Mouse (Mus musculus): ENCODE measurements around the gene Usp6nl. TPM values are rescaled to one million over a fixed set of nuclear protein-coding genes. Genes with fewer than 3 reads are reported as not detected.
A peak's percentile ranks its signal among the peaks of the same experiment; 100 is the strongest.

Gene Usp6nl
- 10 to 100 TPM; 18.4 to 20.0 TPM for total RNA-seq (2021)
- long read RNA-seq, experiment 1, full-length matches to known transcripts = 13 of 21 reads
- long read RNA-seq, experiment 1, partial matches to known transcripts = 0 of 21 reads
- long read RNA-seq, experiment 1, other reads (novel, unspliced or antisense) = 8 of 21 reads
- long read RNA-seq, experiment 2, full-length matches to known transcripts = 12 of 26 reads
- long read RNA-seq, experiment 2, partial matches to known transcripts = 2 of 26 reads
- long read RNA-seq, experiment 2, other reads (novel, unspliced or antisense) = 12 of 26 reads

DNA sequence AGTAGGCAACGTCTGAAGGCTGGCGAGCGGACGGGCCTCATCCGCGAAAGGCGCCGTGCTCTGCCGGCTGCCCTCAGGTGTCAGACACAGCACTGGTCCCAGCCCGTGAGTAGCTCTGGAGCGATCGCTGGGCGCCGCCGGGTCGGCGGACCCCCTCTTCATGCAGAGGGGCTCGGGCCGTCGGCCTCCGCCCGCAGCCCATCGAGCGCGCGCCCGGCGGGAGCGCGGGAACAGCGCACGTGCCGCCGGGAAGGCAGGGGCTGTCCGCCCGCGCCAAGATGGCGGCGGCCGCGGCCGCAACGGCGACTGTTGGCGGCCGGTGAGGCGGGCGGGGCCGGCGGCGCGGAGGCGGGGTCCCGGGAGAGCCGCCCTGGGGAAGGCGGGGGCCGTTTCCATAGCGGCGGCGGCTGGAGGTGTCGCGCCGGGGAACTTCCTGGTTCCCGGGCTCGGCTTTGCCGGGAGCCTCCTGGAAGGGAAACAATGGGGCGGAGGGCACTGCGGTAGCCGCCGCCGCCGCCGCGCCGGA lies at the start of gene Usp6nl:
TSS of gene Usp6nl (plus strand) at position 292 of the 526 bp plus-strand sequence.
- intact Hi-C loops (cut with DNase I) = loop anchor here (2.0 to 5.0 kb wide), 3 partner anchors 66 to 102 kb away; no protein-coding TSS in a partner anchor
- TF ChIP-seq CTCF (IDR thresholded peaks at IDR 0.05) = no peak
- H3K4me3 ChIP-seq = peak within 1 kb of the TSS; percentile 88
- peak within 1 kb of the TSS; percentile 94 for H3K27ac ChIP-seq
- peak; percentile 83 to 85 for DNase-seq (ENCODE audit: extremely low spot score in 1 of 2, low spot score in 2 of 2)

DNA sequence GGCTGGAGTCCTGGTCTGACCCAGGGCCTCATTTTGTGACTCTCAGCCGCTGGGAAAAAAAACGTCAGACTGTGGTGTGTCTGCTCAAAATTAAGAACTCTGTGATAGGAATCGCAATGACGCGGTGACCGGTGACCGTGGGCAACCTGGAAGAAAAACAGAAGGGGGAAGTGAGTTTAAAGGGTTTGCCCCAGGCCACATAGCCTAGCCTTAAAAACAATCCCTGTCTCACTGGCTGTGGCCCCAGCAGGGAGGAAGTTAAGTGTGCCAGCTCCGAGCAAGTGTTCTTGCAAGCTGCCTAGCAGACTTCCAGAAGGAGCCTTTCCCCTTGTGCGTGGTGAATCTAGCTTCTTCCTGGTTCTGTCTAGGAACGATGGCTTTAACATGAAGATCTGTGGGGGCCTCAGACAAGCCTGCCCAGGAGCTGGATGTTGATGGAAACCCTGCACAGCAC lies 49.0 kb upstream of the Usp6nl start:
- intact Hi-C loops (cut with DNase I) = no loop called here
- DNase-seq (ENCODE audit: extremely low spot score in 1 of 2, low spot score in 2 of 2) = no peak

DNA sequence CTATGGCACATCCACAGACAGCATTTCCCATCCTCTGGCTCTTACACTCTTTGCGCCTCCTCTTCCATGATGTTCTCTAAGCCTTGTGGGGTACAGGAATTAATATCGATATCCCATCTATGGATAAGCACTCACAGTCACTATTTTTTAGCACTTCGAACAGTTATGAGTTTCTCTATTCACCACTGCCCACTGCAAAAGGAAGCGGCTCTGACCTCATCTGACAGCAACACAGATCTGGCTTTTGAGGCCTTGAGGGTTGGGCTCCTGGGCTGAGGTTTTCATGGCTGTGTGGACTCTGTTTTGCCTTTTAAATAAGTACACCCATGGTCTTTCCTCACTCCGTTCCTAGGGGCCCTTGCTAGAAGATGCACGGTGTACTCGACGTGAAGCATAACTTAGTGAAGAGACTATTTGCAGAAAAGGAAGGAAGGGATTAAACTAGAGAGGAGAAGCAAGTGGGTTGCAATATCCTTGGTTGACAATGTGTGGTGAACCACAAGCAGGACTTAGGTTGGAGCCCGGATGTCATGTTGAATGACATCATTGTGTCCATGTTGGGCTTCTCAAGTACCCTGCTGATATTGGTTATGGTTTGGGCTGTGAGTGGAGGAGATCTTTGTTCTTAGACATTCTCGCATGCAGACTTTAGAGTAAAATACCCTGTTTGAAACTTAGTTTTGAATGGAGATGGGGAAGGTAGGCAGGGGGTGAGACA lies 43.5 kb upstream of the Usp6nl start:
- Histone ChIP-seq H3K27ac (no peak overlapping the region), H3K4me3 (no peak overlapping the region)
- intact Hi-C loops (cut with DNase I) = no loop called here
- no peak for DNase-seq (ENCODE audit: extremely low spot score in 1 of 2, low spot score in 2 of 2)
- TF ChIP-seq CTCF (IDR thresholded peaks at IDR 0.05) = no peak

More for the DNA sequence above, 49.0 kb upstream of the Usp6nl start:
- no peak for TF ChIP-seq CTCF (IDR thresholded peaks at IDR 0.05)
- Histone ChIP-seq H3K27ac (no peak overlapping the region; the same call in 1 of the 2 replicates), H3K4me3 (no peak overlapping the region)

DNA sequence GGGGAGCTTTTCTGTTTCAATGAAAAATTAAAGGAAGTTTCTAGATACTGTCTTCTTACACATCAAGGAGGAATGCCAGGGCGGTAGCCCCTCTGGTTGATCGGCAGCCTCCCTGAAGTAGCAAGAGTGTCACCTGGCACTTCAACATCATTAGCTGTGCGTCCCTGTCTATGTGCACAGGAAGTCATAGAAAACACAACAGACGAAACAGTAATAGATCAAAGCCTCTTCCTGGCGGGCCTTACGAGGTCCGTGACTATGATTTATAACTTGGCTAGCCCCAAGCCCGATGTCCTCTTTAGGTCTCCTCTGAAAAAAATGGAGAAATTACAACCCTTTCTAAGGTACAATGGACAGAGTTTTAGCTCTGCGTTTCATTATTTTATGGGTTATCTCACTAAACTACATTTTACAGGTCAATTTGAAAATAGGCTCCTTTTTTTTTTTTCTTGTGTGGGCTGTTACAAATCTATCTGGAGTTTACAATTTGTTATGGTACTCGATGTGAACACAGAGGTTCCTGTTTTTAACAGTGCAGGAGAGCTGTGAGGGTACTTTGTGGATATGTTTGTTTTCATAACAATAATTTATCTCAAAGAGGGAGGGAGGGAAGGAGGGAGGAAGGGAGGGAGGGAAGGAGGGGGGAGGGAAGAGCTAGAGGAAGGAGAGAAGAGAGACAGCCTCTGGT lies 42.7 kb upstream of the Usp6nl start:
- DNase-seq (ENCODE audit: extremely low spot score in 1 of 2, low spot score in 2 of 2) = no peak
- intact Hi-C loops (cut with DNase I) = no loop called here
- no peak for TF ChIP-seq CTCF (IDR thresholded peaks at IDR 0.05)
- H3K4me3 ChIP-seq = no peak overlapping the region
- H3K27ac ChIP-seq = no peak overlapping the region

DNA sequence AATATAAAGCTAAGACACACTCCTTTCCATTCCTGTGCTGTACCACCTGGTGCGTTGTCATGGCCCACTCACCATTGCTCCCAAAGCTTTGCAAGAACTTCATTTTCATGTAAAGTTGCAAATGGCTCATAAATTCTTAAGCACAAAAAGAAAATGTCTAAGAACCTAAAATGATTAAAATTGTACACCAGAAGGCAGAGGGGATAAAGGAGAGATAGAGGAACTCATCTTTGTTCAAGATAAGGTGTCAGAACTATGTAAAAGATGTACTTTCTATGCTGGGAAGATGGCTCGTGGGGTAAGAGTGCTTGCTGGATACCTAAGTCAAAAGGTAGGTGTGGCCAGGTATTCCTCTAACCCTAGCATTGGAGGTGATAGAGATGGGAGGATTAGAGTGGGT lies 38.9 kb upstream of the Usp6nl start:
- no peak for DNase-seq (ENCODE audit: extremely low spot score in 1 of 2, low spot score in 2 of 2)
- intact Hi-C loops (cut with DNase I) = no loop called here
- no peak overlapping the region for H3K4me3 ChIP-seq
- TF ChIP-seq CTCF (IDR thresholded peaks at IDR 0.05) = no peak
- H3K27ac ChIP-seq = no peak overlapping the region

DNA sequence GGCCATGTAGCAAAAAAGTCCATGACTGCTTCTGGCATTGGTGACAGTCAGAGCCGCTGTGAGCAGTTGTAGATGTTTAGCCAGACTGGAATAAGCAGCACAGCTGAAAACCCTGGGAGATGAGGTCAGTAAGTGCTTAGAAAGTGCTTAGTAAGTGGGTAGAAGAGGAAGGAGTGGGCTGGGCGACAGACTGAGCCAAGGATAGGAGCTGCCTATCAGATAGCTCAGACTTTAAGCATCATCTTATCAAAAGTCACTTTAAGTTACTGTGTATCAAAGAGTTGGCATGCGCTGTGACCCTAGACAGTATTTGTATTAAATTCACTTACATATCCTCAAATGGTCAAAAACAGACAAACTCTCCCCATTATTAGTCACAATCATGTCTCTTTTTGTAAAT lies 37.7 kb upstream of the Usp6nl start:
- intact Hi-C loops (cut with DNase I) = no loop called here
- no peak for TF ChIP-seq CTCF (IDR thresholded peaks at IDR 0.05)
- no peak overlapping the region for H3K4me3 ChIP-seq
- no peak overlapping the region for H3K27ac ChIP-seq
- no peak for DNase-seq (ENCODE audit: extremely low spot score in 1 of 2, low spot score in 2 of 2)

DNA sequence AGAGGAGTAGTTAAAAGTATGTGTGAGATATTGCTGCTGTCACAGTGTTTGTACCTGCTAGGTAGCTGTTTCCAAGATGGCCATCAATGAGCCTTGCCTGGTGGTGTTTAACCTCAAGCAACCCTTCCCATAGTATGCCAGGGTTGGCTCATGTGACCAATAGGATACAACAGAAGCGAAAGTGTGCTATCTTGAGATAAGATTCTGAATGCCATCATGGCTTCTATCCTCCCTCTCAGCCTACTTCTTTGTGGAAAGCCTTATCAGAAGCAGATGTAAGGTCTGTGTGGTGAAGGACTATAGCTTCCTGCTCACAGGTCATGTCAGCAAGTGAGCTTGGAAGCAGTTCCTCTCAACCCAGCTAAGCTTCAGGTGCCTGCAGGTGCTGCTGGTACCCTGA lies 36.7 kb upstream of the Usp6nl start:
- no peak overlapping the region for H3K4me3 ChIP-seq
- TF ChIP-seq CTCF (IDR thresholded peaks at IDR 0.05) = no peak
- no peak overlapping the region for H3K27ac ChIP-seq
- no peak for DNase-seq (ENCODE audit: extremely low spot score in 1 of 2, low spot score in 2 of 2)
- intact Hi-C loops (cut with DNase I) = no loop called here

DNA sequence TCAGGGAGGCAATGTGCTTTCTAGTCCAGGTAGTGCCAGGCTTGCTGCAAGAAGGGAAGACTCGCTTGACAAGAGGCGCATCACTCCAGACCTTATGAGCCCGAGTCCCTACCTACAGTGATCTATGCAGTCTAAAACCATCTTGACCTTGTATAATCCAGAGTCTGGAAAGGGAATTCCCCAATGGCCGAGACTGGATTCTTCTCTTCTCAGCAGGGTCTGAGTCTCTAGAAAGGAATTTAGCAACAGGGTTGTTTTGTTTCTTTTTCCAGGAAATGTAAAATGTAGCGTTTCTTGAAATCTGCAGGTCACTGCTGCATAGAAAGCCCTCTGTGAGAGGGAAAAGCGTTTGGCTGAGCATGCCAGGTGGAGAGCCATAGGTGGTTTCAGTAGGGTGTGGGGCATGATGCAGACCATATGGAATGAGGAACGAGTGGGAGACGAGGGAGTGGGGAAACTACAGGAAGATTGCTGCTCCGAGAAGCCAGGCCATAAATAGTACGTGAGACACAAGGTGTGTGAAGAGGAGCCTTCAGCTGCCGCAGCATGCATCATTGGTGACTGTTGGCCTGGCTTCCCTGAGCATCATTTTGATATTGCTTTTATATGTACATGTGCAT lies 28.5 kb upstream of the Usp6nl start:
- Histone ChIP-seq H3K27ac (no peak overlapping the region), H3K4me3 (no peak overlapping the region)
- no peak for TF ChIP-seq CTCF (IDR thresholded peaks at IDR 0.05)
- DNase-seq (ENCODE audit: extremely low spot score in 1 of 2, low spot score in 2 of 2) = no peak
- intact Hi-C loops (cut with DNase I) = no loop called here

DNA sequence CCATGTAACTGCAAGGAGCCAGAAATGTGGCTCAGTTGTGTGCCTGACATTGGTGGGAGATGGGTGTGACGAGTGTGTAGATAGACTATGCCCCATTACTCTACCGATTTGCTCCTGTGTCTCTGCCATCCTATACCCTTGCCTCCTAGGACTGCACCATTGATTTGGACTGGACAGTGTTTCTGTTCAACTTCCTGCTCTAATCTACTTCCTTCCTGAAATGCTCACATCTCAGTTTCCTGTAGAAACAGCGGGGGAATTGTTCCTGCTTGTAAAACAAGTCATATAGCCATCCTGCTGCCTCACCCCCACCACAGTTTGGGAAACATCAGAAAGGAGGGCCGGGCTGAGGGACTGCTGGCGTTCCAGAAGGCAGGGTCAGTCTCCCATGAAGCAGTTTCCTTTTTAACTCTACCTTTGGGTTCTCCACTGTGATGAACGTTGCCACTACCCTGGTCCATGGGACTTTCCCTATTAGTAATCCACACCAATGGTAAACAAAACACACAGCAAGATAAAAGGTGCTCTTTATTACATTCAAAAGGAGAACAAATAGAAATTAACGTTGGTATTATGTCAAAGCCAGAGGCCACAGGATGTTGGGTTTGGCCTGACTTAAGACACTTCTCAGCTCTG lies 27.4 kb upstream of the Usp6nl start:
- H3K4me3 ChIP-seq = no peak overlapping the region
- no peak for DNase-seq (ENCODE audit: extremely low spot score in 1 of 2, low spot score in 2 of 2)
- intact Hi-C loops (cut with DNase I) = no loop called here
- H3K27ac ChIP-seq = no peak overlapping the region
- no peak for TF ChIP-seq CTCF (IDR thresholded peaks at IDR 0.05)

DNA sequence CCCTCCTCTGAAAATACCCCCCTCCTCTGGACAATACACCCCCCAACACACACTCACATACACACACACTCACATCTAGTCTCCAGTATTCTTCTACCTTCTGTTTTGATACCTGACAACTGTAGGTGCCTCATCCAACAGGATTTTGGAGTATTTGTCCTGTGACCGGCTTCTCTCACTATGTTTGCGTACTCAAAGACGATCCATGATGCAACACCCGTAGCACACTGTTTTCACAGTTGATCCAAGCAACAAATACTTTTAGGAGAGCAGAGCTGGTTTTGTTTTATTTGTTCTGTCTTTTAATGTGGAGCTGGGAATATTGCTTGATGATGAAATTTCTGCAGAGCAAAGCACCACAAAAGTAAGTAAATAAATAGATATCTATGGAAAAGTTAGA lies 17.7 kb upstream of the Usp6nl start:
- Histone ChIP-seq H3K27ac (no peak overlapping the region), H3K4me3 (no peak overlapping the region)
- intact Hi-C loops (cut with DNase I) = no loop called here
- no peak for DNase-seq (ENCODE audit: extremely low spot score in 1 of 2, low spot score in 2 of 2)
- TF ChIP-seq CTCF (IDR thresholded peaks at IDR 0.05) = no peak

DNA sequence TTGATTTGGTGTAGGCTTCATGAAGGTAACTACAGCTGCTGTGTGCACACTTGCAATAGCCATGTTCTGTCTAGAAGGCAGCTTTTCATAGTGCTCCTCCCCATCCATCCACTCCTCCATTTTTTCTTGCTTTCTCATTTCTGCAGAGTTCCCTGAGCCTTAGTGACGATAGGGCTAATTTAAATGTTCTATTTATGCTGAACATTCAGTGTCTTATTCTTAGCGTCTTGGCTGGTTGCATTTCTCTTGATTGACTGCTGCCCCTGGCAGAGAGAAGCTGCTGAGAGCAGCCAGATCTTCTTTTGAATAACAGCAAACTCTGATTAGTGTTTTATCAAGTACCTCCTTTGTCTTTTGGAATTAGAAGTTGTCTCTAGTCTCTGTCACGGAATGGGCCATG lies 15.6 kb upstream of the Usp6nl start:
- Histone ChIP-seq H3K4me3 (no peak overlapping the region), H3K27ac (no peak overlapping the region)
- intact Hi-C loops (cut with DNase I) = no loop called here
- TF ChIP-seq CTCF (IDR thresholded peaks at IDR 0.05) = no peak
- no peak for DNase-seq (ENCODE audit: extremely low spot score in 1 of 2, low spot score in 2 of 2)
